Mouse (Mus musculus) spleen, adult 2 months (tissue): Measurements from ENCODE around the gene Ssty2. TPM values are rescaled to one million over a fixed set of nuclear protein-coding genes. Genes with fewer than 3 reads are reported as not detected.
"Not testable (repeated sequence)": the region's sequence is repeated elsewhere in the genome, so short reads cannot be mapped to it uniquely, and the experiment has no call there.

Experiments used
- DNase-seq, 2 experiments: peaks; one replicate each; pipeline versions ENCODE4 v3.0.0 to v3.0.0-alpha.2; 2012 to 2021; ENCODE audit warnings: low spot score in 2 of 2, low read depth in 1 of 2
- H3K27ac ChIP-seq: fragments of 200-500 bp; 2 replicates; pipeline ENCODE4 v1.5.1; 2012; ENCODE audit warnings: low read length, inconsistent platforms; ENCODE audit not compliant: insufficient read depth
- H3K27me3 ChIP-seq: fragments of 200-500 bp; 2 replicates; pipeline ENCODE4 v1.6.1; 2012; ENCODE audit warnings: mild to moderate bottlenecking, moderate library complexity, low read length, inconsistent platforms; ENCODE audit not compliant: control insufficient read depth, insufficient read depth
- H3K36me3 ChIP-seq: fragments of 200-500 bp; 2 replicates; pipeline ENCODE4 v1.6.1; 2012; ENCODE audit warnings: mild to moderate bottlenecking, low read length, inconsistent platforms; ENCODE audit not compliant: control insufficient read depth, insufficient read depth
- H3K4me1 ChIP-seq: fragments of 200-500 bp; 2 replicates; pipeline ENCODE4 v1.6.1; 2011; ENCODE audit warnings: inconsistent platforms; ENCODE audit not compliant: control insufficient read depth, insufficient read depth, insufficient read length
- H3K4me3 ChIP-seq: fragments of 200-500 bp; 2 replicates; pipeline ENCODE4 v1.5.1; 2011; ENCODE audit warnings: mild to moderate bottlenecking, inconsistent platforms; ENCODE audit not compliant: insufficient read depth, insufficient read length; ENCODE audit errors: extremely low read depth
- WGBS: fragments of 180-500 bp; shearing (Covaris S2); methylation state at CpG from one replicate; pipeline ENCODE4 v1.1.7; 2018; 5-methylcytosine and 5-hydroxymethylcytosine counted together
- polyA plus RNA-seq: library from polyadenylated mRNA; depleted of rRNA; stranded (reverse); fragments of >200 nt; gene quantifications from 2 replicates; pipeline ENCODE4 v1.2.3, GENCODE M21; 2012; rRNA removed

Ssty2 gene
- polyA plus RNA-seq, result not detected in 2 replicates

GRCm38 (mm10) chrY:67047972-67048371 lies at the start of gene Ssty2:
TSS of gene Ssty2 (minus strand) at chrY:67048072.
- H3K27ac ChIP-seq, H3K4me1 ChIP-seq, H3K36me3 ChIP-seq, H3K4me3 ChIP-seq, H3K27me3 ChIP-seq, DNase-seq: not testable (repeated sequence)
- WGBS, result no CpG with 5 or more reads among the region's 4 CpGs
